Mouse (Mus musculus): ENCODE results near the gene Rcvrn.

Gene Rcvrn

DNA sequence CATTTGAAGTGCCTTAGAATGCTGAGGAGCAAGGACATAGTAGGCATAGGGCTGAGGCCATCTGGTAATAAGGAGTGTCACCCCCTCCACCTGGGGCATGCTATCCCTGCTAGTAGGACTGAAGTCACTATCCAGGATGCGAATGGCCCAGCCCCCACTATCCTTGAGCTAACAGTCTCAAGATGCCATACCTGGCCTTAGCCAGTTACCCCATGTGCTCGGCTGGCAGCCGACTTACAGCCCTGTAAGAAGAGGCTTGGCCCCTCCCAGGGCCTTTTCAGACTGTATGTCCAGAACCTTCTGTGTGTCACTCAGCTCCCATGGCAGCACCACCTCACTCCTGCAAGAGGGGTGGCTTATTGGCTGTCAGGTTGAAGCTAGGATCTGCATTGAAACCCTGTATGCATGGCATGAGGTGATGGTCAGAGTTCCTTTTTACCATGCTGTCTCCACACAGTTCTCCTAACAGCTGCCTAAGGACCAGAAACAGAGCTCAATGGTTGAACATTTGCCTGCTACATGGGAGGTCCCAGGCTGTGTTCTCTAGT is 26.6 kb upstream of the Rcvrn start:
- no peak for DNase-seq (ENCODE audit: low spot score in 2 of 2)

DNA sequence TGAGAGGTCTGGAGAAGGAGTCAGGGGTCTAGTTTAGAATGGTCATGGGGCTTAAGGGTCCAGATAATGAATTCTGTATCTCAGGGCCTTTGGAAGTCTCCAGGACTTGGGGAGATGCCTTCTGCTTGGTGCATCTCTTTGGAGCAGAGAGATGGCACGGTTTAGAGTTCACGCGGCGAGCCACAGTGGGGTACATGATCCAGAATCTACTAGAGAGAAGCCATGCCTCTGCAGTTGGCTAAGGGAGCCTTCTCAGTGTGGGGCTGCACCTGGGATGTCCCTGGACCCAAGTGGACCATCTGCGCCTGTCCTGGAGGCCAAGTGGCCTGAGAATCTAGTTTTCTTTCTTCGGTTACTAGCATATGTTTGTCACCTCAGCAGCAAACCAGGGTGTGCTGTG is 25.1 kb upstream of the Rcvrn start:
- no peak for DNase-seq (ENCODE audit: low spot score in 2 of 2)

DNA sequence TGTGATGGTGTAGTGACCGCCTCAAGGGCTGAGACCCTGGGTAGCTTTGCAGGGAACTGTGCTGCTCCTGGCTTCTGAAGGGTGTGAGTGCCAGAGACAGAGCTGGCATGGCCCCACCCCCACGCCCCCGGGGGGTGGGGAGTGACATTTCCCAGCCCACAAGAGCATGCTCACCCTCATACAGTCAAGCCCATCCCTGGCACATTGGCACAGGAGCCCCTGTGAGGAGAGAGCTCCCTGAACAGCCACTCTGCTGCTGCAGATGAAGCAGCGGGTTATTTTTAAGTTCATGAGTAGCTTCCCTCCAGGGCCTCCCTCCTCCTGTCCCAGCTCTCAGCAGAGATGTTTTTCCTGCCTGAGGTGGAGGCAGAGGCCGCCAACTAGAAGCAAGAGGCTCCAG is 23.0 kb upstream of the Rcvrn start:
- no peak for DNase-seq (ENCODE audit: low spot score in 2 of 2)

DNA sequence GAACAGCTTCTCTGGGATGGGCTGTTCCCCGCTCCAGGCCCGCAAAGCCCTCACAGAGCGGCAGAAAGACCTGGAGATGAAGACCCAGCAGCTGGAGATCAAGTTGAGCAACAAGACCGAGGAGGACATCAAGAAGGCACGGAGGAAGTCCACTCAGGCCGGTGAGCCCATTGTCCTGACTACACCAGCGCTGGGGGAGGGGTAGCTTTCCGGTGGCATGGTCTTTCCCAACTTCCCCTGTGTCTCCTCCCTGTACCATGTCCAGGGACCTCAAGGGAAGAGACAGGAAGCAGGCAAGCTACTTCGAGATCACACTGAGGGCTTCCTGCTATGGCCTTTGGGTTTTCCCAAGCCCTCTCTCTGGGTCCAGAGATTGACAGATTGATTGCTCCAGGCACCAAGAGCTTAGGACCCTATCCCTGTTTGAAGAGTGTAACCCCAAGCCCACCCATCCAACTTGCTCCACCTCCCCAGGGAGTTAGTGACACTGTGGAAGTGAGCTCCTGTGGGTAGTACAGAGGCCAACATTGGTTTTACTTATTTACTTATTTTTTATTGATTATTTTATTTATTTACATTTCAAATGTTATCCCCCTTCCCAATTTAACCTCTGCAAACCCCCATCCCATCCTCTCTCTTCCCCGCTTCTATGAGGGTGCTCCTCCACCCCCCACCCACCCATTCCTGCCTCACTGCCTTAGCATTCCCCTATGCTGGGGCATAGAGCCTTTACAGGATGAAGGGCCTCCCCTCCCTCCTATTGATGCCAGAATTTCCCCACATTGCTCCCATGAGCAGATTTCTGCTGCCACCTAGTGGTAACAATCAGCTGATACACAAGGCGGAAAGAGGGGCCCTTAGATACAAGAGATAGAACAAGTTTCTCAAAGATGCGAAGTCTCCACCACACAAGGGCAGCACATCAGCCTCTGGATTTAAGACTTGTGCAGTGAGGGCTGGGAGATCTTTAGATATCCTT is 19.3 kb upstream of the Rcvrn start:
- DNase-seq (ENCODE audit: low spot score in 2 of 2): peak in 1 of 2 experiments; percentile 56

DNA sequence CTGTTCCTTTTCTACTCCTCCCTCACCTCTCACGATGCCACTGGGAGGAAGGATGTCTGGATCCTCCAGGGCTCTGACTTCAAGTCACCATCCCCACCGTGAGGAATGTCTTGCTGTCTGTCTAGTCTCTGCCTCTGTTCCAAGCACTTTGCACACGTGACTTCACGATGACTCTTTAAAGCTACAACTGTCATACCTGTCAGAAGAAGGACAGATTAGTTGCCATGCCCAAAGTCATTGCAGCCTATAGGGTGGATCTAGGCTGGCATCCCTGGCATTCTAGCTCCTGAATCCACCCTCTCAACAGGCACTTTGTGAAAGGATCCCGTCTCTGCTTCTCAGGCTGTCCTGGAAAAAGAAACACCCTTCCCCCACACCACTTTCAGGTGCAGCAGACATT is 15.8 kb upstream of the Rcvrn start:
- DNase-seq (ENCODE audit: low spot score in 2 of 2): no peak

DNA sequence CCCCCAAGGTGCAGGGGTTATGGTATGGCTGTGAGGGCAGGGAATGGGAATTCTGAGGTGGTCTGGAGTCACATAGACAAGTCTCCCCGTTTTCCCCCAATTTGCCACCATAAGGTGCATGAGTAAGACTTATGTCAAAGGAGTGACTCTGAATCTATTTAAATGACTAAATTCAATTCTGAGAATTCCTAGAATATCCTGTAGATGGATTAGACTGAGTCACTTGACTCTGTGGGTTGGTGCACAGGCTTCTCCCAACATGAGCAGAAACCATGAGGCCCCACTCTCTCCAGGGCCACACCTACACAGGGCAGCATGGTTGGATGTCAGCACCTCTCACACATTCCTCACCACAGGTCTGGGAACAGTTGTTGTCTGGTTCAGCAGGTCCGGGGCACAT is 15.2 kb upstream of the Rcvrn start:
- no peak for DNase-seq (ENCODE audit: low spot score in 2 of 2)

DNA sequence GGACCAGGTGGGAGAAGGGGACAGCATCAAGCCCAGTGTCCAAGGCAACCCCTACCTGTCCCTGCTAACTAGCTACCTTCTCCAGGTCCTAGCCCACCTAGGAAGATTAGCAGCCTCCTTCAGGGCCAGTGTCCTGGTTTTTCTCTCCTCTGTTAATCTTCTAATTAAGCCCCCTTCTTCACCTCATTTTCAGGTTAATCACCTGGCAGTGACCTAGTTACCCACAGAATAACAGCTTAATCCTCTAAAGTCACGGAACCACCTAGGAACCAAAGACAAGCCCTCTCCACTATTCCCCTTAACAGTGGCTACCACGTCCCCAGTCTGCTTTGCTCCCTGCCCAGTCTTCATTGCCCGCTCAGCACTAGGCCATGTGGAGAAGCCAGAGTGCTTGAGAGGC is 13.3 kb upstream of the Rcvrn start:
- DNase-seq (ENCODE audit: low spot score in 2 of 2): no peak

DNA sequence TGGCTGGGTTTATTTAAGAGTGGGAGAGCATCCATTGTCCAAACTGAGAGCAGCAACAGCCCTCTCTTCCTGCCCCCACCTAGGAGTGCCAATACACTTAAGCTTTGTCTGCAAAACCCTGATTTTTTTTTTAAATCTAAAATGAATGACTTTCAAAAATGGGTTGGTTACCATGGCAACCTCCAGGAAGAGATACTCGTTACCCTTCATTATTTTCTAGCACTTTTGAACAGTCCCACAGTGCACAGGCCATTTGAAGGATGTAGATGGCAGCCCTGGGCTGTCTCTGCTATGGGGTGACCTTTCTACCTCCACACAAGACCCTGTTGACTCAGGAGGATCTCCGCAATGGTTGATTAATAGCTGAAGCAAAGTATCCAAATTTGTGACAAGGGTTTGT is 9.0 kb upstream of the Rcvrn start:
- no peak for DNase-seq (ENCODE audit: low spot score in 2 of 2)

DNA sequence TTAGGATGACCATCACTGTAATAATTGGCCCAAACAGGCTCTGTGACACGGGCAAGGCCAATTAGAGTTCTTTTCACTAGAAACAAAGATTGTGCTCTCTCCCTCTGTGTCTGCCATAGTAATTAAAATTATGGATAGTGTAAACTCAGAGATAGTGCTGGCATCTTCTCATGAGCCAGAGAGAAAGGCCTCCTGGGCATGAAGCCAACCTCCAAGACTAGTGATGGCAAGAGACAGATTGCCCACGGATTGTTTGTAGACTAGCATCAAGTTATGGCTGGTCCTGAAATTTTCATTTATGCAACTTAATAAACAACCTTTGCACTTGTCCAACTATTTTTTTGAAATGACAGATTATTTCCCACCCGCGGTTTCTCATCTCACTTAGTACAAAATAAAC is 17.9 kb downstream of the Rcvrn start:
- no peak for DNase-seq (ENCODE audit: low spot score in 2 of 2)

DNA sequence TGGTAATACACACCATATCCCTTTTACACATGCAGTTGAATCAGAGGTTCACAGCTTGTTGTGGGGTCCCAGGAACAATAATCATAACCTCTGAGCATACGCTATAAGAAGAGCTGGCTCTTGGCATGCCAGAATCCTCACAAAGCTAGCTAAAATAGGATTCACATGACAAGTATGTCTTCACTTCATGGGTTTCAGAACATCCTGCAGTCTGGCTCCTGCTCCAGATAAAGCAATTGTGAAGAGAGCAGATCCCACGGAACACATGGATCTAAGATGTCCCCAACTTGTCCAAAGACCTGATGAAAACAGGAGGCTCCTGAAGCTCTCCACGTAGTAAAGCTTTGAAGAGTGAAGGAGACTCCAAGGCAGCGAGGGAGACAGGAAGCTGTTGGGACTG is 20.3 kb downstream of the Rcvrn start:
- DNase-seq (ENCODE audit: low spot score in 2 of 2): no peak

DNA sequence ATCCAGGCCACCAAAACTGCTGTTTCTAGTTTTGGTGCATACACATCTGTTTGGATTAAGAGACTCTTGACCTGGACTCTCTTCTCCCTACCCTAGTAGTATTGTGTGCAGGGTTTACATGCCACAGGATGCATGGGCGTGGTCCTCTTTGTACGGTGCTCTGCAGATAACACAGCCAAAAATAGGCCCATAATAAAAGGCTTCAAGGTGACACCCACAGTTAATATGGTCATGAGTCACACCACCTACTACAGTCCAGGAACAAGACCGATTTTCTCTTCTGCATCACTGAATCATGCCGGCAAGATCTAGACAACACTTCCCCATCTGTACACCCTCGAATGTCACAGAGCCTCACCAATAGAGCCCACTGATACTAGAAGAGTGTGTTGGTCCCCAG is 26.4 kb downstream of the Rcvrn start:
- no peak for DNase-seq (ENCODE audit: low spot score in 2 of 2)

DNA sequence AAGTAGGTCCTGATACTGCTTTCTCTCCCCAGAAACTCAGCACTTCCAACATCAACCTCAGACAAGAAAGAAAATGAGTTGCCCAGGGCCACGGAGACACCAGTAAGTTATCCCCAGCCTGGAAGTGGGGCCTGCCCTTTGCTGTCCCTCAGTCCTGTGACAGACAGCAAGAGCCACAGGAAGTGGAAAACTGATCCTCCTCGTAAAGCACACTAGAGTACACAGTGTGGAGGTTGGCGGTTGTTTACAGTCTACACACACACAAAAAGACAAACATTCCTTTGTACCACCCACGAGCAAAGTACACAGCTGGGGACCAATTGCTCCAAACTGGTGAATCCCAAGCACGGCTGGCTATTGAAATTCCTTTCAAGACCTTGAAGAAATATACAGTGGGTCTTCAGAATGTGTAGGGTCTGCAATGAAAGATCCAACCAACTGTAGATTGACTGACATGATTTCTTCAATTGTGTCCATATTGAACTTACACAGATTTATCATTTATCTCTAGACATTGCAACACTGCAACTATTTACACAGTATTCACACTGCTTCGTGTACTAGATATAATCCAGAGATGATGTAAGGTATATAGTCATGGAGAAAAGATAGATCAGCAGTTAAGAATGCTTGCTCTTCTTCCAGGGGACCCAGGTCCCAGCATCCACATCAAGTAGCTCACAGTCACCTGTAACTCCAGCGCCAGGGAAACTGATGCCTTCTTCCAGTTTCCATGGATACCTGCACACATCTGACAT is 27.5 kb downstream of the Rcvrn start:
- DNase-seq (ENCODE audit: low spot score in 2 of 2): no peak

DNA sequence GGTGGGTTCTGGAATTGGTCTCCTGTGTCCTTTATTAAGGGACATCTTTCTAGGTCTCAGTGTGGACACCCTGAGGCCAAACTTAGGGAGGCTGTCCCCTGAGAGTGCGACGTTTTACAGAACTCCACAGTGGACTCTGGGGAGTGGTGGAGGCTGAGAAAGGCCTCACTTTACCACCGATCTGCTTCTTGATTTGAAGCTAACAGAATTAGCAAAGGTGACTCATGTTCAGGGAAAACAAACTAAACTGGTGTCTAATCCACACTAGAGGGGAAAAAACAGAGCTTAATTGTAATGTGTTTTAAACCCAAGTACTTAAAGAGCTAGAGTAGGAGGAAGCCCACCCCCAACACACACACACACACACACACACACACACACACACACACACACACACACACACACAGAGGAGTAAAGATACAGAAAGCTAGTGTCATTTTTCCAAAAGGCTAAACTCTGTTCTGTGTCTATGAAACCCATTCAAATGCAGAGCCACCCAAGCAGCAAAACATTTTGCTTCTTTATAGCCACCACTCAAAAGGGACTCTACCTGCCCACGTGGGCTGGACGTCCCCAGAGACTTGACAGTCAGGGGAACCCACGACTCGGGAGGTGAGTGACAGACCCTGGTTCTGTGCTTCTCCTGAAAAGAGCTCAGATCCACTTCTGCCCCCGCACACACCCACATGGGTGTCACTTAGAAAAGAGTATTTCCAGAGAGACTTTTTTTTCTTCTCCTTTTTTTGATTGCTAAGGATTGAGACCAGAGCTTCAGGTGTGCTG is 28.3 kb downstream of the Rcvrn start:
- DNase-seq (ENCODE audit: low spot score in 2 of 2): peak; percentile 24 to 57

DNA sequence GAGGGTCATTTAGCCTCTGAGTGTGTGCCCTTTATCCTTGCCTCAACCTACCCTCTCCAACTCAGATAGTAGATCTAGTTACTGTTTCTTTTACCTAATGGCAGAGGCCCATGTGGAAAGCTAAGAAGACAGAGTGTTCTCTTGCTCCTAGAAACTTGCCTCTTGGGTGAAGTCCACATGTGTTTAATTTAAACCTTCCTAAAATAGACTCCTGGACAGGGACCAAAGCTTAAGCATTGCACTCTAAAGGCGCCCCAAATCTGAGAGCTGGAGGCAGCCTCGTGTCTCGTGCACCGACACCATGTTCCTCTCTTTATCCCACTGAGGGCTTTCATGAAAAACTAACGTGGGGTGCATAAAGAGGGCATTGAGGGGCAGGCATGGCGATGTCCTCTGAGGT is 32.0 kb downstream of the Rcvrn start:
- no peak for DNase-seq (ENCODE audit: low spot score in 2 of 2)

DNA sequence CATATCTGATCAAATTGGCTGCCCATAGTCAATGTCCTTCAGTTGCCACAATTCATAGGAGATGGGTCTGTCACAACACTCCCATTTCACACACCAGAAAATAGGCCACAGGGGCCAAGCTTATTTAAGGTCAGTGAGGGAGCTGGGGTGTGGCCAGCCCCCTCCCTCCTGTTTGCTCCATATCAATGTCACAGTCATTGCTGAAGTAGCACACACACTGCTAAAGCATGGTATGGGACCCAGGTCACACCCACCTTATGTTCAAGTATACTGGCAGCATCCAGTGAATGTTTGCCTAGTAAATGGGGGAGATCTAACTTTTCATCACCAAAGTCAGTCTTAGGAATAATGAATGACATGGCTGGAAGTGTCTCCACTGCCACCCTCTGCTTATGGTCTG is 33.6 kb downstream of the Rcvrn start:
- DNase-seq (ENCODE audit: low spot score in 2 of 2): no peak

DNA sequence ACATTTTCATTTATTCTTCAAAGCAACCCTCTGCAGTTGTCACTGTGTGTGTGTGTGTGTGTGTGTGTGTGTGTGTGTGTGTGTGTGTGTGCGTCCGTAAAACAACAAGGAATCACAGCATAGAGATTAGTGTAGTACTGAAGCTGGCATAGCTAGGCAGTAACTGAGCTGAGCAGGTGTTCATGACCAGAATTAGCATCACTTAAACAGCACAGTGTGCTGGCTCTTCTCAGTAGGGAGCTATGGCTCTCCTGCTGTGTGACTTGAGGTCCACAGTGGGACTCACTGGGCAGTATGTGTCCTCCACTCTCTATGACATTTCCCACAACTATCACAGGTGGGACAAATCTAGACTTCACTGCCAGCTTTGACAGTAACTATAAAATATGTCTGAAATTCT is 35.9 kb downstream of the Rcvrn start:
- DNase-seq (ENCODE audit: low spot score in 2 of 2): no peak

DNA sequence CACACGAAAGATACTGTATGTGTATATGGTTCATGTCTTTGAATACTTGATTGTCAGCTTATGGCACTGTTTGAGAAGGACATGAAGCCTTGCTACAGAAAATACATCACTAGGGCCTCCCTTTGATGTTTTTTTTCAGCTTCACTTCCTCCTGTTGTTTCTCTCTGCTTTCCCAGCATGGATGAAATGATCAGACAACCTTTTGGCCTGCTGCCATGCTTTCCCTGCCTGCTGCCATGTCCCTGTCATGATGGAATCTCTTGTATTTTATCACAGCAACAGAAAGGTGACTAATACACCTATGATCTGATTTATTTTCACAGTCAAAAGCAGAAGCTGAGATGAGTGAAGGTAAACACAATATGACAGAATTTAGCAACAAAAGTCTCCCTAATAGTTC is 38.6 kb downstream of the Rcvrn start:
- DNase-seq (ENCODE audit: low spot score in 2 of 2): no peak

DNA sequence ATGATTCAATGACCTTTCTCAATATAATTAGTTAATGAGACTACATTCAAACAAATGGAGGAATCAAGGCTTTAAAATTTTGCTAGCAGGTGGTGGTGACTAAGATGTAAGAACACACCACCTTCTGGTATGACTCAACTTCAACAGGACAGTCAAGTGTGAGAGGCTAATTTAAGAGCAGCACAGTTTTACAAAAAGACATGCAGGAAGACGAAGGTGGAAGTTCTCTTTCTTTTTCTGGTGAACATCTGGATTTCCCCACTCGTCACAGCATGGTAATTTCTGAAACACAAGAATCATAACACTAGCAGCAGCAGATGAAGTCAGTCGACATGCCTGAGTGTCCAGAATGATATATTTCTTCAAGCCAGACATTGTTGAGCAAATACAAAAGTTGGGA is 39.5 kb downstream of the Rcvrn start:
- no peak for DNase-seq (ENCODE audit: low spot score in 2 of 2)

DNA sequence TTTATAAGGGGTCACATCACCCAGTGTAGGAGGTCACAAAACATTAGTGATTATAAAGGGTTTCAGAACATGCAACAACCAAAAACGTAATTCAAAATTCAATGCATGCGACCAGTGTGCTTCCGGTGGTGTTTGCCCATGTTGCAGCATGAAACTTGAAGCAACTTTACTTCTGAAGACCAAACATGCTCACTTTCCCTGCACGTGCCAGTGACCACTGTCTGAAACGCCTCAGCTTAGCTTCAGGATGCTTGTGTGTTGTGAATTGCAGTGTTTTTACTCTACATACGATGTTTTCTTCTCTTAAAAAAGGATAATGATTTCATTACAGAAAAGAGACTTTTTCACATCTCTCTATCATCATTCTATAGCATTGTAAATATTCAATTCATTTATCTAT is 43.2 kb downstream of the Rcvrn start:
- DNase-seq (ENCODE audit: low spot score in 2 of 2): no peak

DNA sequence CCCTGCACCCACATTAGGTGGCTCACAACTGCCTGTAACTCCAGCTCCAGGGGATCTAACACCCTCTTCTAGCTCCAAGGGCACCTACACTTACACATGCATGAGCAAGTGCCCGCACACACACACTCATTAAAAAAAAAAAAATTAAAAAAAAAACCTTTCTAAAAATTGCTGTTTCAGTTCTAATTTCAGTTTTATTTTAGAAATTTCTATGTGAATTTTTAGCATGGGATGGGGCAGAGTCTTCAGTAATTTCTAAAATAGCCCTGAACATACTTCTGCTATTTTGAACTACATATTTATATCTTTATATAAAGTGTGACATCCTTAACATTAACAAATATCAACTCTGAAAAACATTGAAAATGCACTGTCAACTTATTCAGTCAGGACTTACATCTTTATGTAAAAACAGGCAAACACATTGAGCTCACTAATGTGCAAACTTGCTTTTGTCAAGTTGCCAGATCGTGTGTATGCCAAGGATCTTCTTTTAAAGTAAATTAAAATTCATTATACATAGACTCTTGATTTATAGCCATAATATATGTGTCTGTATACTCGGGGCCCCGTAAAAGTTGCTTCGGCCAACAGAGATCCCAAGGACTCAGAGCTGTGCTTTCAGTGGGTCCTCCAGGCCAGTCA is 43.8 kb downstream of the Rcvrn start:
- no peak for DNase-seq (ENCODE audit: low spot score in 2 of 2)

DNA sequence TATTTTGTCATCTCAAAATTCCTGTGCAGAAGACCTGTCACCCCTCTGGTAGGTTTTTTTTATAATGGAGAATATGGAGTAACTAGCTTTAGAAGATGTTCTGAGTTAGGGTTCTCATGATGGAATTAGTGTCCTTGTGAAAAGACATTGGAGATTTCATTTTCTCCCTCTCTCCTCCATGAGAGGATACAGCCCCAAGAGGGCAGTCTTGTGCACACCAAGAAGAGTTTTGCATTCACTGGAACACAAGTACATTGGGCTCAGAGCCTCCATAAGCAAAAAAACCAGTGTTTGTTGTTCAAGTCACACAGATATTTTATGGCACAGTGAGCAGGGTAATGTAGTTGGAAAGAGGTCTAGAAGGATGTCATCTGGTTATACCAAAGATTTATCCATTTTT is 46.4 kb downstream of the Rcvrn start:
- no peak for DNase-seq (ENCODE audit: low spot score in 2 of 2)
